Mouse (Mus musculus) mouse embryonic stem cell (cell line): ENCODE results near the gene Gm26602.

Experiments
- in situ Hi-C, 2 experiments: fragments of 300-500 bp; cut with MboI; formaldehyde crosslinking; loops; 1 replicate in 1 of 2; 3 replicates in 1 of 2; pipeline ENCODE4 v1.14.3; 2019 to 2020; ENCODE audit warnings: low sequenced_read_pairs in 2 of 2, low pct_unique_long_range_greater_than_20kb in 1 of 2, mixed read lengths in 1 of 2; ENCODE audit not compliant: unreplicated experiment in 1 of 2

The Gm26602 gene

DNA sequence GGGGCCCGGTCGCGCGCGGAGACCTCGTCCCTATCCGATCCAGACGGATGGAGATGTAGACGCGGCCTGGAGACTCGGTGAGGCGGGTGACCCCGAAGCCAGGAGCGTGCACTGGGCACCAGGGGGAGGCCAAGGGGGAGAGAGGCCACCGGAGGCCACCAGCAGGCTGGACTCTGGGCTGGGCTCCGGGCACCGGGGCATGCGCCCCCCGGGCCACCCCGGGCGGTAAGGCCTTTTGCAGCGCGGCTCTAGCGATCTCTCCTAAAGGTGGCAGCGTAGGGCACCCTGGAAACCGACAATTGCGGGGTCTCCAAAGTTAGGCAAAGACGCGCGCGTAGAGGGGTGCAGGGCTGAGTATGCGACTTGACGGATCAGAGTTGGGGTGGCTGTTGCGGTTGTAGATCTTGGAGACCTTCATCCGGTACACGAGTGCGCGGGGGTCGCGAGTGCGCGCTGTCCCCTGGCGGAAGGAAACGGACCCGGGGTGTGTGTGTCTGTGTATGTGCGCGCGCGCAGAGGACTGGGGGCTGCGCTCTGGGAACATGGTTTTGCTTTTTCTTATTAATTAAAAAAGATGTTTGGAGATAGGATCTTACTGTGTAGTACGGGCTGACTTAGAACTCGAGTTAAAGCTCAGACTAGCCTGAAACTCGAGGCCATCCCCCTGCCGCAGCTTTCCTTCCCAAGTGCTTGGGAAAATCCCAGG, 16.8 kb downstream of the Gm26602 start:
- in situ Hi-C loops, result loop anchor here (5.0 to 10.0 kb wide), 2 partner anchors 45 to 93 kb away; no protein-coding TSS in a partner anchor

DNA sequence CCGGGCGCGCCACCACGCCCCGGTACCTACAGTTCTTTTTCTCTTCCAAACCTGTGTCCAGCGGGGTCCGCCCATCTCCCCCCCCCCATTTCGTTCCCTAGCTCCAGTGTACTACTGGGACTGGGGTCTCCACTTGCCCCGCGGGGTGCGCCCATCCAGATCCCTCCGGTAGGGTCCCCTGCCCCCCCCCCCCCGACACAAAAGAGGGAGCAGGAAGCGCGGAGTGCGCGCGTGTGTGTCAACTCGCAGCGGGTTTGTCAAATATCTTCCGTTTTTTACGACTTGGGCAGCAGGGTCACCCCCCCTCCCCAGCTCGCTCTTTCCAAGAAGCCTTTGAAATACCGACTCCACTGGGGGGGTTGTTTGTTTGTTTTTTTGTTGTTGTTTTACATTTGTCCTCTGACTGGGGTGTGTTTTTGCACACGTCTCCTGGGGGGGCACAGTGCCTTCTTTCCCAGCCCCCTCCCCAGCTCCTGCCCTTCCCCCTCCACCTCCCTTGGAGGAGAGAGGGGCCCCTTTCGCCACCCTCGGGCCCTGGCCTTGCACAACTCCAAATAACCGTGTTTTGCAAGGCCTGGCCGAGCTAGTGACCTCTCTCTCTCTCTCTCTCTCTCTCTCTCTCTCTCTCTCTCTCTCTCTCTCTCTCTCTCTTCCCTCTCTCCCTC, 17.5 kb downstream of the Gm26602 start:
- in situ Hi-C loops, result loop anchor here (5.0 to 10.0 kb wide), 2 partner anchors 46 to 93 kb away; no protein-coding TSS in a partner anchor

DNA sequence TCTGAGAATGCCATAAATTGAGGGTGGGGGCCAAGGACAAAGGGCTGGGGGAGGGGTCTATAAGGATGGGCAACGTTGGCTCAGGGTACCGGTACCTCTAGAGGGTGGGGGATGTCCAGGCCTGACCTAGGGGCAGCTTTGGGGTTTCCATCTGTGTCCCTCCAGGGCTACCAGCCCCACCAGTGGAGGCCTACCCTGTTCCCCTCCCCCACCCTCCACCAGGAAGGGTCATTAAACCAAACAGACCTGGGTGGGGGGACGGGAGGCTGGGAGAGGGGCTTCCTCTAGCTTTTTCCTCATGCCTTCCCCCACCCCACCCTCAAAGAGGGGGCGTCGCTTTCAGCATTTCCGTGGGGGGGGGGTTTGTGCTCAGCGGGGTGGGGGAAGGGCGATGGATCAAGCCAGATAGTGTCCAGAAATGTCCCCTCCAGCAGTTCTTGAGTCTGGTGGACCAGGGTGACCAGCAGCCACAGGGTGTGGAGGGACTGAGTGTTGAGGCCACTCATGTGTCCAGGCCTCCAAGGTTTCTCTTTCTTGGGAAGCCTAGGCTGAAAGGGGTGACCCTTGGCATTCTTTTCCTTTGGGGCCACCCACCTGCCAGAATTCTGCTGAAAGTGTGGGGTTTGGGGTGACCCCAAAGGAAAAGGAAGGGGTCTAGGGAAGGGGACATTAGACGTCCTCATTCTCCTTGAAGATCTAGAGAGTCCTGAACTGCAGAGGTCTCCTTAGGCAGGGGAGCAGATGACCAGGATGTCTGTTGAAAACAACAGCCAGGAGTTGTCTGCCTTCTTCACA, 18.4 kb downstream of the Gm26602 start:
- in situ Hi-C loops, result loop anchor here (5.0 to 10.0 kb wide), 2 partner anchors 47 to 94 kb away; no protein-coding TSS in a partner anchor

DNA sequence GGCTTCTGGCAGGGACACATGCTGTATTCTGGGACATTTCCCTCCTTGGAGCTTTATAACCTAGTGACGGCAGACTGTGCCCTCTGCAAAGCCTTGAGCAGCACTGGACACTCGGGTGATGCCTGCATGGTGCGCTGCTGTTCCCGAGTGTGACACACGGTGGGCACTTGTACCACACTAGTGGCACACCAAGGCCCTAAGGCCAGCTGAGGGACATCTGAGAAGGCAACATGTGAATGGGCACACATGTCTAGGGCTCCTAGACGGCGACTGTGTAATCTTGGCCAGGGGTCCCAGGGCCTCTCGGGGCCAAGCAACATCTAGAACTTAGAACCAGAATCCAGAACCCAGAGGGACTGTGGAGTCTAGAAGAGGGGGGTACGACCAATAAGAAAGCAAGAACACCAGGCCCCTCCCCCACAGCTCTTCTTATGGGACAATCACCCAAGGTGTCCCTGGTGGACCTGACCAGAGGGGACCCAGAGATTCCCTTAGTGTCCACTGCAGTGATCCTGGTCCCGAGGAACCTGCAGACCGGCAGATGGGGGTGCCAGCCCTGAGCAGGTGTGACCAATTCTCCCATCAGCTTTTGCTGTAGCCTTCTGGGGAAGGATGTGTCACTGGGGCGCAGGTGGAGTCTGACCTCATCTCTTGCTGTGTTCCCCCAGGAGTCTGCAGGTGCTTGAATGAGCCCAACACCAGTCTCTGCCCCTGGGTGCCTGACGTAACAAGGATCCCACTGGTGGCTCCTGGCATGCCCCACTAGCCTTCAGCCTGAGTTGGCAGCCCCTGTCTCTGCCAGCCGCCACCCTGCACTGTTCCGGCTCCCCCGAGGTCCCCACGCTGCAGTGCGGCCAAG, 19.5 kb downstream of the Gm26602 start:
- in situ Hi-C loops, result loop anchor here (5.0 to 10.0 kb wide), 2 partner anchors 48 to 95 kb away; no protein-coding TSS in a partner anchor

DNA sequence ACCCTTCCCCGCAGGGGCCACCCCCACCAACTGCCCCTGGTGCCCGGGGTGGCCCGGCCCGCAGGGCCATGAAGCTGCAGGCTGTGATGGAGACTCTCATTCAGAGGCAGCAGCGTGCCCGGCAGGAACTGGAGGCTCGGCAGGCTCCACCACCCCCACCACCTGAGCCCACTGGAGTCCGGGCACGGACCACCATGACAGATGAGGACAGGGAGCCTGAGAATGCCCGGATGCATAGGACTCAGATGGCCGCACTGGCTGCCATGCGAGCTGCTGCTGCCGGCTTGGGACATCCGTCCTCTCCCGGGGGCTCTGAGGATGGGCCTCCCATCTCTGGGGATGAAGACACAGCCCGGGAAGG, 20.1 kb downstream of the Gm26602 start:
- in situ Hi-C loops, result no loop called here

DNA sequence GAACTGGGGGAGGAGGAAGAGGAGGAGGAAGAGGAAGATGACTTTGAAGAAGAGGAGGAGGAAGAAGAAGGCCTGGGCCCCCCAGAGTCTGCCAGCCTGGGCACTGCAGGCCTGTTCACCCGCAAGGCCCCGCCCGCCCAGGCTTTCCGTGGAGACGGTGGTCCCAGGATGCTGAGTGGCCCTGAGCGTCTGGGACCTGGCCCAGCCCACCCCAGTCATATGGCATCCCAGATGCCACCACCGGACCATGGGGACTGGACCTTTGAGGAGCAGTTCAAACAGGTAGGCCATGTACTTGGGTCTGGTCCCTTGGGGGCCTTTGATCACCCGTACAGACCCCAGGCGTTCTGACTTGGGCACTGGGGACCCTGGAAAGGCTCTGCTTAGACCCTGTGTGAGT, 21.1 kb downstream of the Gm26602 start:
- in situ Hi-C loops, result no loop called here

- in situ Hi-C loops, result no loop called here
Observed at GRCm38 (mm10) chr10:79932736-79933135, 22.1 kb downstream of the Gm26602 start.

GRCm38 (mm10) chr10:79933145-79933679, 22.6 kb downstream of the Gm26602 start:
- in situ Hi-C loops, result no loop called here

GRCm38 (mm10) chr10:79933861-79934260, 23.2 kb downstream of the Gm26602 start:
- in situ Hi-C loops, result no loop called here

DNA sequence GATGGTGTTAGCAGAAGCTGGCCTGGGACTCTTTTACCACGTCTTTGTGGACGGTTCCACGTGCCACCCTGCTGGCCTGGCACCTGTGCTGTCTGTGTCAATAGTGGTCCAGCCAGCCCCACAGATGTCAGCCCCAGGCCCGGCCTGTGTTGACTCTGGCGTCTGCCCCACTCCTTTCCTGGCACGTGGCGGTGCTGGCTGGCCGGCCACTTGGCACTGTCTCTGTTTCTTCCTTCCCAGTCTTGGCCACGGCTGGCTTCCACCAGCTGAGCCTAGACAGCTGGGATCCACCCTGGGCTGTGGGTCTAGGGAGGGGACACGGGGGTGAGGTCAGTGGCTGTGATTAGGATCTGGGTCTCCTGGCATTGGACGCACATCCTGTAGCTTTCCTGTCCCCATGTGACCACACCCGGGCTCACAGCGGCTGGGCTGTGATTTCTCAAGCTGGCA, 23.6 kb downstream of the Gm26602 start:
- in situ Hi-C loops, result no loop called here

- in situ Hi-C loops, result no loop called here
Observed at GRCm38 (mm10) chr10:79934794-79935569, 24.3 kb downstream of the Gm26602 start.

DNA sequence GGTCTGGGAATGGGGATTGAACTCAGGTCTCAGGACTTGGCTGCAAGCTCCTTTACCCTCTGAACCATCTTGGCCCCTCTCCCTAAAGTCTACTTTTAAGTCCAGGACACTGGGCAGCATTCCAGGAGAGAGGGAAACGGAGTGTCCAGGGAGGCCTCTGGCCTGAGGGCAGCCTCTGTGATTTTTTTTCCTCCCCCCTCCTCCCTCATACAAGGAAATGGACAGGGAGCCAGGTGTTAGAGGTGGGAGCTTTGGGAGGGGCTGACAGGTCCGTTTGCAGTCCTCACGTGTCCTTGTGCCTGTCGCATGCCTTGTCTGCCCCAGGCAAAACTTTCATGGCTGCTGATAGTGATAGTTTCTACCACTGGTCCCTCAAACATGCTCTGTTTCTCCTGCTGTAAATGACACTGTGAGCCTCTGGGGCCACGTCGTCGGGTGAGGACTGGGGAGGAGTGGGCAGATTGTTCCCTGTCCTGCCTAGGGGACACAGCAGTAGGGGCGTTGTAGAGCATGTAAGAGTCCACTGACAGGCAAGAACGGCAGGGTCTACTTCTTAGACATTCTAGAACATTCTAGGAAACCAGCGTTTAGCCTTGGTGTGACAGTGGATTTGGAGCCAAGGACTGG, 25.7 kb downstream of the Gm26602 start:
- in situ Hi-C loops, result no loop called here

GRCm38 (mm10) chr10:79936911-79937441, 26.3 kb downstream of the Gm26602 start:
- in situ Hi-C loops, result no loop called here

- in situ Hi-C loops, result no loop called here
Observed at GRCm38 (mm10) chr10:79937775-79938526, 27.3 kb downstream of the Gm26602 start.

- in situ Hi-C loops, result no loop called here
Observed at GRCm38 (mm10) chr10:79940749-79941148, 30.1 kb downstream of the Gm26602 start.

GRCm38 (mm10) chr10:79942988-79943387, 32.3 kb downstream of the Gm26602 start:
- in situ Hi-C loops, result no loop called here
